Mouse (Mus musculus) embryonic facial prominence, embryonic 15.5 days (tissue): Measurements from ENCODE around the gene Sim2. TPM values are rescaled to one million over a fixed set of nuclear protein-coding genes. Genes with fewer than 3 reads are reported as not detected.

ENCODE experiments used
- ATAC-seq: fragments of 200-750 bp; cut with Nextera tagmentation; 2 replicates; pipeline ENCODE4 v1.8.0; 2017; ENCODE audit warnings: low read depth, moderate TSS enrichment; ENCODE audit not compliant: insufficient number of reproducible peaks, low FRiP score, low TSS enrichment
- H3K27ac ChIP-seq: fragments of 300-500 bp; sonication (generic); replicated peaks from 2 replicates; pipeline ENCODE4 v1.5.1; 2015; ENCODE audit warnings: mild to moderate bottlenecking, inconsistent platforms
- H3K27me3 ChIP-seq: fragments of 300-500 bp; sonication (generic); 2 replicates; pipeline ENCODE4 v1.6.1; 2015; ENCODE audit warnings: inconsistent platforms
- H3K36me3 ChIP-seq: fragments of 300-500 bp; sonication (generic); 2 replicates; pipeline ENCODE4 v1.6.1; 2015; ENCODE audit warnings: mild to moderate bottlenecking, inconsistent platforms
- H3K4me1 ChIP-seq: fragments of 300-500 bp; sonication (generic); 2 replicates; pipeline ENCODE4 v1.6.1; 2015; ENCODE audit warnings: inconsistent platforms
- H3K4me2 ChIP-seq: fragments of 300-500 bp; sonication (generic); replicated peaks from 2 replicates; pipeline ENCODE4 v1.6.1; 2015; ENCODE audit warnings: mild to moderate bottlenecking, inconsistent platforms
- H3K4me3 ChIP-seq: fragments of 300-500 bp; sonication (generic); replicated peaks from 2 replicates; pipeline ENCODE4 v1.5.1; 2015; ENCODE audit warnings: mild to moderate bottlenecking, inconsistent platforms
- H3K9ac ChIP-seq: fragments of 300-500 bp; sonication (generic); 2 replicates; pipeline ENCODE4 v1.6.1; 2015; ENCODE audit warnings: inconsistent platforms
- H3K9me3 ChIP-seq: fragments of 300-500 bp; sonication (generic); replicated peaks from 2 replicates; pipeline ENCODE4 v1.6.1; 2016; ENCODE audit warnings: inconsistent platforms
- WGBS: fragments of 180-500 bp; shearing (Covaris S2); methylation state at CpG from one replicate; pipeline ENCODE4 v1.1.7; 2015; 5-methylcytosine and 5-hydroxymethylcytosine counted together
- microRNA-seq: library from miRNA; unstranded; fragments of <30 nt; microRNA quantifications from one replicate; pipeline ENCODE4, GENCODE M21; 2016; ENCODE audit warnings: borderline number of aligned reads
- polyA plus RNA-seq: library from polyadenylated mRNA; unstranded; fragments of >200 nt; fragmentation: Nextera tagmentation; extraction: Ambion mirVana; gene quantifications from 2 replicates; pipeline ENCODE4 v1.2.1, GENCODE M21; 2015

Sim2 gene
- polyA plus RNA-seq, 1 experiment from 2014 or later = 1.0 TPM

- Histone ChIP-seq H3K36me3 (no peaks in the 10 kb centered on the region), H3K4me2 (no peak overlapping the region), H3K27me3 (no peaks in the 10 kb centered on the region), H3K4me3 (no peak overlapping the region), H3K4me1 (peaks cover 3% of the 10 kb centered on the region; the same call in 1 of the 2 replicates), H3K9ac (no peak overlapping the region), H3K9me3 (no peaks in the 10 kb centered on the region), H3K27ac (no peak overlapping the region)
- no peak for ATAC-seq
- 50% methylated on average over 4 of the region's 4 CpGs for WGBS
These were observed 85.5 kb downstream of the Sim2 start for GRCm38 (mm10) chr16:94170218-94170617.

DNA sequence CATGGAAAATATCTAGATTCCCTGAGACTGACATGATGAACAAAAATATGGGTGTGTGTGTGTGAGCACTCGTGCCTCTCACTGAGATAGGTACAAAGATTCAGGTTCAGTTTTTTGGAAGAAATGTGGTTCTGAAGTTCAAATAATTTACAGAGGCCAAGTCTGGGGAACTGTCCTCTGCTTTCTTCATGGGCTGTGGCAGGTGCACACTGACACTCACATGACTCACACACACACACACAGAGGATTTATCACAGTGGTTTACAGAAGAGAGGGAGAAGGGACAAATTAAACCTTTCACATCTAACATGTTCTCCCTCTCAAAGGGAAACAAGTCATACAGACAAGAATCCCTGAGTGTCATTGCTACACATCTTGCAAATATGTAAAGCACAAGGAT is 88.6 kb downstream of the Sim2 start:
- WGBS = 69% methylated on average over 1 of the region's 1 CpGs
- no peak overlapping the region for H3K4me2 ChIP-seq

GRCm38 (mm10) chr16:94175366-94175986 is 90.7 kb downstream of the Sim2 start:
- Histone ChIP-seq H3K4me1 (peaks cover 24% of the 10 kb centered on the region), H3K9me3 (no peaks in the 10 kb centered on the region), H3K9ac (no peak overlapping the region), H3K27ac (no peak overlapping the region), H3K27me3 (peaks cover 13% of the 10 kb centered on the region), H3K4me2 (no peak overlapping the region), H3K36me3 (no peaks in the 10 kb centered on the region), H3K4me3 (no peak overlapping the region)
- 80% methylated on average over 7 of the region's 7 CpGs for WGBS
- no peak for ATAC-seq

More for the DNA sequence above, 88.6 kb downstream of the Sim2 start:
- Histone ChIP-seq H3K27me3 (0 out of 2 replicates have a peak, but pooled peaks cover 5% of the 10 kb centered on the region), H3K27ac (no peak overlapping the region), H3K4me3 (no peak overlapping the region), H3K4me1 (0 out of 2 replicates have a peak, but pooled peaks cover 8% of the 10 kb centered on the region), H3K9ac (no peak overlapping the region), H3K9me3 (no peaks in the 10 kb centered on the region), H3K36me3 (no peaks in the 10 kb centered on the region)
- no peak for ATAC-seq

Small RNA genes lying within 50 kb of the gene (microRNA-seq; reads per million reads assigned to microRNA genes)
- gene Gm23062 = not detected

Other genes with a start within 250 kb of the Sim2 start
- gene Chaf1b, start 201.0 kb upstream of the Sim2 start, polyA plus RNA-seq = 54.9 and 56.7 TPM in 2 replicates
- 0.29 and 0.59 TPM in 2 replicates for gene Cldn14, start 76.1 kb upstream of the Sim2 start, polyA plus RNA-seq
- gene Hlcs, start 228.6 kb downstream of the Sim2 start, polyA plus RNA-seq = 9.2 and 11.1 TPM in 2 replicates
- 4.6 and 6.0 TPM in 2 replicates for gene Ripply3, start 243.5 kb downstream of the Sim2 start, polyA plus RNA-seq